Mouse (Mus musculus): ENCODE measurements around the gene Dnase2b.
A peak's percentile ranks its signal among the peaks of the same experiment; 100 is the strongest.

Dnase2b gene

GRCm38 (mm10) chr3:146570939-146571338 is 44.5 kb downstream of the Dnase2b start:
- no peak for DNase-seq (ENCODE audit: extremely low spot score, low spot score)

GRCm38 (mm10) chr3:146570148-146570782 is 45.1 kb downstream of the Dnase2b start, which contains the start of gene Uox:
TSS of gene Uox (plus strand) at chr3:146570426.
- no peak for DNase-seq (ENCODE audit: extremely low spot score, low spot score)

- DNase-seq (ENCODE audit: extremely low spot score, low spot score) = no peak
These were observed 45.8 kb downstream of the Dnase2b start for GRCm38 (mm10) chr3:146569594-146569993.

GRCm38 (mm10) chr3:146567884-146568530 is 47.4 kb downstream of the Dnase2b start:
- DNase-seq (ENCODE audit: extremely low spot score, low spot score) = no peak

GRCm38 (mm10) chr3:146567366-146567765 is 48.0 kb downstream of the Dnase2b start:
- no peak for DNase-seq (ENCODE audit: extremely low spot score, low spot score)

GRCm38 (mm10) chr3:146565065-146565411 is 50.4 kb downstream of the Dnase2b start:
- DNase-seq (ENCODE audit: extremely low spot score, low spot score) = no peak

GRCm38 (mm10) chr3:146564268-146565064 is 50.9 kb downstream of the Dnase2b start:
- DNase-seq (ENCODE audit: extremely low spot score, low spot score) = peak; percentile 80

- DNase-seq (ENCODE audit: extremely low spot score, low spot score) = no peak
These were observed 52.5 kb downstream of the Dnase2b start for GRCm38 (mm10) chr3:146562936-146563335.

- DNase-seq (ENCODE audit: extremely low spot score, low spot score) = no peak
These were observed 57.9 kb downstream of the Dnase2b start for GRCm38 (mm10) chr3:146557507-146557906.

- no peak for DNase-seq (ENCODE audit: extremely low spot score, low spot score)
These were observed 58.8 kb downstream of the Dnase2b start for GRCm38 (mm10) chr3:146556567-146556966.

- no peak for DNase-seq (ENCODE audit: extremely low spot score, low spot score)
These were observed 60.6 kb downstream of the Dnase2b start for GRCm38 (mm10) chr3:146554816-146555215.

- no peak for DNase-seq (ENCODE audit: extremely low spot score, low spot score)
These were observed 71.8 kb downstream of the Dnase2b start for GRCm38 (mm10) chr3:146543632-146544031.

- DNase-seq (ENCODE audit: extremely low spot score, low spot score) = no peak
These were observed 74.7 kb downstream of the Dnase2b start for GRCm38 (mm10) chr3:146540521-146541273.

- DNase-seq (ENCODE audit: extremely low spot score, low spot score) = no peak
These were observed 80.4 kb downstream of the Dnase2b start for GRCm38 (mm10) chr3:146534986-146535385.
